Mouse (Mus musculus) C2C12 (cell line): Measurements from ENCODE around the gene Agfg2.

Experiments
- CEBPB ChIP-seq: IDR thresholded peaks from one replicate; pipeline ENCODE4 v1.6.1; 2011; ENCODE audit warnings: low read depth, mild to moderate bottlenecking, control low read depth, moderate library complexity
- CTCF ChIP-seq: IDR thresholded peaks from one replicate; pipeline ENCODE4 v1.5.1; 2011; ENCODE audit not compliant: control insufficient read depth, insufficient read depth, insufficient read length
- FOSL1 ChIP-seq: IDR thresholded peaks from one replicate; pipeline ENCODE4 v1.8.0; 2011; ENCODE audit warnings: mild to moderate bottlenecking, low read length; ENCODE audit not compliant: poor library complexity, insufficient read depth, severe bottlenecking
- MAX ChIP-seq: IDR thresholded peaks from one replicate; pipeline ENCODE4 v1.6.1; 2011; ENCODE audit warnings: mild to moderate bottlenecking, control low read depth
- MYOD1 ChIP-seq: IDR thresholded peaks from one replicate; pipeline ENCODE4 v1.6.1; 2011; ENCODE audit warnings: low read depth; ENCODE audit not compliant: control insufficient read depth, insufficient read length
- MYOG ChIP-seq: IDR thresholded peaks from one replicate; pipeline ENCODE4 v1.6.1; 2011; ENCODE audit not compliant: control insufficient read depth, insufficient read length; ENCODE audit errors: extremely low read depth
- USF1 ChIP-seq: IDR thresholded peaks from one replicate; pipeline ENCODE4 v1.6.1; 2011; ENCODE audit warnings: low read depth, mild to moderate bottlenecking, control low read depth, moderate library complexity

GRCm38 (mm10) chr5:137609292-137609691, 75.2 kb downstream of the Agfg2 start:
- TF ChIP-seq CTCF (no peak), CEBPB (no peak), MYOD1 (no peak), USF1 (no peak), FOSL1 (no peak), MAX (no peak), MYOG (no peak)
